Mouse (Mus musculus): ENCODE data around the gene Pdpr. TPM values are rescaled to one million over a fixed set of nuclear protein-coding genes. Genes with fewer than 3 reads are reported as not detected.

The Pdpr gene
- polyA plus RNA-seq, 1 experiment from 2014 or later, result 10.1 TPM

Other genes starting within 250 kb of the Pdpr start
- 69.0 and 69.5 TPM in 2 replicates for gene Cog4, start 248.0 kb upstream of the Pdpr start, polyA plus RNA-seq (2015; fragmentation: Nextera tagmentation; extraction: Ambion mirVana)
- gene Sf3b3, start 247.8 kb upstream of the Pdpr start, polyA plus RNA-seq (2015; fragmentation: Nextera tagmentation; extraction: Ambion mirVana), result 123 and 126 TPM in 2 replicates
- gene Fuk, start 192.1 kb upstream of the Pdpr start, polyA plus RNA-seq (2015; fragmentation: Nextera tagmentation; extraction: Ambion mirVana), result 10.2 and 13.2 TPM in 2 replicates
- 13.0 and 15.3 TPM in 2 replicates for gene St3gal2, start 174.7 kb upstream of the Pdpr start, polyA plus RNA-seq (2015; fragmentation: Nextera tagmentation; extraction: Ambion mirVana)
- 12.4 and 15.4 TPM in 2 replicates for gene Ddx19a, start 96.8 kb upstream of the Pdpr start, polyA plus RNA-seq (2015; fragmentation: Nextera tagmentation; extraction: Ambion mirVana)
- gene Ddx19b, start 62.9 kb upstream of the Pdpr start, polyA plus RNA-seq (2015; fragmentation: Nextera tagmentation; extraction: Ambion mirVana), result 7.0 and 7.5 TPM in 2 replicates
- gene Aars, start 61.5 kb upstream of the Pdpr start, polyA plus RNA-seq (2015; fragmentation: Nextera tagmentation; extraction: Ambion mirVana), result 50.4 and 54.1 TPM in 2 replicates
- 23.0 and 24.3 TPM in 2 replicates for gene Exosc6, start 38.3 kb upstream of the Pdpr start, polyA plus RNA-seq (2015; fragmentation: Nextera tagmentation; extraction: Ambion mirVana)
- 0.13 and 0.32 TPM in 2 replicates for gene Clec18a, start 2.2 kb upstream of the Pdpr start, polyA plus RNA-seq (2015; fragmentation: Nextera tagmentation; extraction: Ambion mirVana)
- 54.5 and 57.4 TPM in 2 replicates for gene Glg1, start 164.6 kb downstream of the Pdpr start, polyA plus RNA-seq (2015; fragmentation: Nextera tagmentation; extraction: Ambion mirVana)
- gene Rfwd3, start 205.6 kb downstream of the Pdpr start, polyA plus RNA-seq (2015; fragmentation: Nextera tagmentation; extraction: Ambion mirVana), result 49.4 and 50.3 TPM in 2 replicates
- 2.7 TPM in 2 replicates for gene Mlkl, start 243.5 kb downstream of the Pdpr start, polyA plus RNA-seq (2015; fragmentation: Nextera tagmentation; extraction: Ambion mirVana)

Measured in intestine, embryonic 15.5 days (tissue).